Mouse (Mus musculus): ENCODE data around the gene Olfr1111. TPM values are rescaled to one million over a fixed set of nuclear protein-coding genes. Genes with fewer than 3 reads are reported as not detected.

Olfr1111 gene
- not detected for polyA plus RNA-seq (2015; fragmentation: Illumina TruSeq; extraction: RNeasy Lipid Tissue Mini Kit (QIAGEN cat#74804); ENCODE audit: insufficient read depth, low read depth, low replicate concordance)

DNA sequence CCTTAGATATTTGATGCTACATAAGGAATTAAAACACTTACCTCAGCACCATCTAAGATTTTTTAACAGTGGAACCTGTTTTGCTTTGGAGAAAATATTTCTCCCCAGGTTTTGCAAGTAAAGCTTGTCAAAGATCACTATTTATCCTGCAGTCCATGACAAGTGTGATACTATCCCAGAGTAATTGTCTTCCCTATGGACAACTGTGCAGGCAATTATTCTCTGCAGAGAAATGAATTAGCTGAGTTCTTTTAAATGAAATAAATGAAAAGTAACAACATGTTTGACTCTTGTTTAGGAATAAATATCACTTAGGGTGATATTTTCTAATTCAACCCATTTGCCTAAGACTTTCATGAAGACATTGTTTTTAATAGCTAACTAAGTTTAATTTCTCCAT, at the start of gene Olfr1111:
Gene Olfr1111, minus strand, starts transcription at position 101 of the 400 bp plus-strand sequence.

DNA sequence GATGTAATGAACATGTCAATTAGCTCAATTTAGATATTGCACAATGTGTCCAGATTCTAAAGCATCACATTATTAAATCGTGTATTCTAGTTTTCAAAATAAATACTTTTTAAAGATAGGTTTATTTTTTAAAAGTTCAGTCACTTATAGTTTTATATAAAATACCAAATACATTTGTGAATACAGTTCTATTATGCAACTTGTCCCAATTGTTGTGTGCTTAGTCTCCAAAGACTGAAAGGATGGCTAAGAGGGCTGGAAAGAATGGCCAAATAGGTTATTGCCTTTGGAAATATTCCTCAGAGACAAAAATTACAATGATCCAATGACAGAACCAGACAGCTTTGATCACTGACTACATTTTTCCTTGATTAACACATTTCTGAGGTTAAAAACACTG, 35.1 kb upstream of the Olfr1111 start, which contains the start of gene Olfr1112:
Gene Olfr1112, plus strand, starts transcription at position 301 of the 400 bp plus-strand sequence.

DNA sequence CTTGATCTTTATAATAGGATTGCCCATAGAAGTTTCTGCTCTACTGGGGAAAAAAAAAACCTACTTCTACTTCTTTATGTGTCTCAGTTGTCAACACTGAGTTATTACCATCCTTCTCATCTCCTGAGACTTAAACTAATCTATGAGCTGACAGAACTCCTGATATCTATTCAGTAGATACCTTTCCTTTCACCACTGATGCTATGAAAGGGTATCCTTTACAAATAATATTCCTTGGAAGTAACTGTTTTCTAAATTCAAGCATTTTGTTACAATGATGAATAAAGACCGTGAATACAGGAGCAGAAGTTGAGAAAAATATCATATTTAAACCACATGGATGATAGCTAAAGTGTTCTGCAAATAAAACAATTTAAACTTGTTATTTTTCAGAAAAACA, 12.2 kb downstream of the Olfr1111 start, which contains the start of gene Olfr1110:
Gene Olfr1110, minus strand, starts transcription at position 101 of the 400 bp plus-strand sequence.

DNA sequence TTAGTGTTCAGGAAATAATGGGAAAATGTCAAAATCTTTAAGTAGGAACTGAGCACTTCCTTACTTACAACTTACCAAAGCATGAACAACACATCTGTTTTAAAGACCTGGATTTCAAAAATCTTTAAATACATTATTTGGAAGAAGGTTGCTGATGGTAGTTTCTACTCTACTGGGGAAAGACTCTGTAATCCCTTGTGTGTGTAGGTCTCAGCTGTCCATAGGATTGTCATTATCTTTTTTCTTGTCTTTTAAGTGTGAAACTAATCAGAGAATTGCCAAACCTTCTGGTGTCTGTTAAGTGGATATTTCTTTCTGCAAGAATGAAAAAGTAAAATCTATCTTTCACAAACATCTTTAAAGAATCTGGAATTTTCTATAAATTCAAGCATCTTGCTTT, 38.0 kb downstream of the Olfr1111 start, which contains the start of gene Olfr259:
Gene Olfr259, minus strand, starts transcription at position 101 of the 400 bp plus-strand sequence.

Other genes with a start within 250 kb of the Olfr1111 start
- gene Olfr1098, start 228.1 kb downstream of the Olfr1111 start, polyA plus RNA-seq (2015; fragmentation: Illumina TruSeq; extraction: RNeasy Lipid Tissue Mini Kit (QIAGEN cat#74804); ENCODE audit: insufficient read depth, low read depth, low replicate concordance): not detected
- not detected for gene Olfr1099, start 191.9 kb downstream of the Olfr1111 start, polyA plus RNA-seq (2015; fragmentation: Illumina TruSeq; extraction: RNeasy Lipid Tissue Mini Kit (QIAGEN cat#74804); ENCODE audit: insufficient read depth, low read depth, low replicate concordance)
- not detected for gene Olfr1100, start 172.7 kb downstream of the Olfr1111 start, polyA plus RNA-seq (2015; fragmentation: Illumina TruSeq; extraction: RNeasy Lipid Tissue Mini Kit (QIAGEN cat#74804); ENCODE audit: insufficient read depth, low read depth, low replicate concordance)
- not detected for gene Olfr1101, start 161.4 kb downstream of the Olfr1111 start, polyA plus RNA-seq (2015; fragmentation: Illumina TruSeq; extraction: RNeasy Lipid Tissue Mini Kit (QIAGEN cat#74804); ENCODE audit: insufficient read depth, low read depth, low replicate concordance)
- gene Olfr1102, start 154.2 kb downstream of the Olfr1111 start, polyA plus RNA-seq (2015; fragmentation: Illumina TruSeq; extraction: RNeasy Lipid Tissue Mini Kit (QIAGEN cat#74804); ENCODE audit: insufficient read depth, low read depth, low replicate concordance): not detected
- gene Olfr1104, start 125.5 kb downstream of the Olfr1111 start, polyA plus RNA-seq (2015; fragmentation: Illumina TruSeq; extraction: RNeasy Lipid Tissue Mini Kit (QIAGEN cat#74804); ENCODE audit: insufficient read depth, low read depth, low replicate concordance): not detected
- gene Olfr1105, start 116.1 kb downstream of the Olfr1111 start, polyA plus RNA-seq (2015; fragmentation: Illumina TruSeq; extraction: RNeasy Lipid Tissue Mini Kit (QIAGEN cat#74804); ENCODE audit: insufficient read depth, low read depth, low replicate concordance): not detected
- gene Olfr1106, start 100.4 kb downstream of the Olfr1111 start, polyA plus RNA-seq (2015; fragmentation: Illumina TruSeq; extraction: RNeasy Lipid Tissue Mini Kit (QIAGEN cat#74804); ENCODE audit: insufficient read depth, low read depth, low replicate concordance): not detected
- gene Olfr1107, start 76.8 kb downstream of the Olfr1111 start, polyA plus RNA-seq (2015; fragmentation: Illumina TruSeq; extraction: RNeasy Lipid Tissue Mini Kit (QIAGEN cat#74804); ENCODE audit: insufficient read depth, low read depth, low replicate concordance): not detected
- not detected for gene Olfr1109, start 56.6 kb downstream of the Olfr1111 start, polyA plus RNA-seq (2015; fragmentation: Illumina TruSeq; extraction: RNeasy Lipid Tissue Mini Kit (QIAGEN cat#74804); ENCODE audit: insufficient read depth, low read depth, low replicate concordance)
- not detected for gene Olfr259, start 38.1 kb downstream of the Olfr1111 start, polyA plus RNA-seq (2015; fragmentation: Illumina TruSeq; extraction: RNeasy Lipid Tissue Mini Kit (QIAGEN cat#74804); ENCODE audit: insufficient read depth, low read depth, low replicate concordance)
- gene Olfr1110, start 12.3 kb downstream of the Olfr1111 start, polyA plus RNA-seq (2015; fragmentation: Illumina TruSeq; extraction: RNeasy Lipid Tissue Mini Kit (QIAGEN cat#74804); ENCODE audit: insufficient read depth, low read depth, low replicate concordance): not detected
- gene Olfr1112, start 35.2 kb upstream of the Olfr1111 start, polyA plus RNA-seq (2015; fragmentation: Illumina TruSeq; extraction: RNeasy Lipid Tissue Mini Kit (QIAGEN cat#74804); ENCODE audit: insufficient read depth, low read depth, low replicate concordance): not detected
- not detected for gene Olfr1113, start 56.3 kb upstream of the Olfr1111 start, polyA plus RNA-seq (2015; fragmentation: Illumina TruSeq; extraction: RNeasy Lipid Tissue Mini Kit (QIAGEN cat#74804); ENCODE audit: insufficient read depth, low read depth, low replicate concordance)
- not detected for gene Olfr1115, start 95.4 kb upstream of the Olfr1111 start, polyA plus RNA-seq (2015; fragmentation: Illumina TruSeq; extraction: RNeasy Lipid Tissue Mini Kit (QIAGEN cat#74804); ENCODE audit: insufficient read depth, low read depth, low replicate concordance)
- not detected for gene Olfr1116, start 114.9 kb upstream of the Olfr1111 start, polyA plus RNA-seq (2015; fragmentation: Illumina TruSeq; extraction: RNeasy Lipid Tissue Mini Kit (QIAGEN cat#74804); ENCODE audit: insufficient read depth, low read depth, low replicate concordance)
- gene Olfr1118, start 155.0 kb upstream of the Olfr1111 start, polyA plus RNA-seq (2015; fragmentation: Illumina TruSeq; extraction: RNeasy Lipid Tissue Mini Kit (QIAGEN cat#74804); ENCODE audit: insufficient read depth, low read depth, low replicate concordance): not detected
- gene Olfr1120, start 202.2 kb upstream of the Olfr1111 start, polyA plus RNA-seq (2015; fragmentation: Illumina TruSeq; extraction: RNeasy Lipid Tissue Mini Kit (QIAGEN cat#74804); ENCODE audit: insufficient read depth, low read depth, low replicate concordance): not detected
- not detected for gene Olfr1121, start 217.3 kb upstream of the Olfr1111 start, polyA plus RNA-seq (2015; fragmentation: Illumina TruSeq; extraction: RNeasy Lipid Tissue Mini Kit (QIAGEN cat#74804); ENCODE audit: insufficient read depth, low read depth, low replicate concordance)
- gene Olfr1122, start 233.2 kb upstream of the Olfr1111 start, polyA plus RNA-seq (2015; fragmentation: Illumina TruSeq; extraction: RNeasy Lipid Tissue Mini Kit (QIAGEN cat#74804); ENCODE audit: insufficient read depth, low read depth, low replicate concordance): not detected